Mouse (Mus musculus) limb, embryonic 10.5 days (tissue): ENCODE measurements around the gene Apba1. TPM values are rescaled to one million over a fixed set of nuclear protein-coding genes. Genes with fewer than 3 reads are reported as not detected.
A peak's percentile ranks its signal among the peaks of the same experiment; 100 is the strongest.

Experiments
- DNase-seq: peaks from one replicate; pipeline ENCODE4 v3.0.0-alpha.2; 2017; ENCODE audit warnings: low spot score
- H3K27ac ChIP-seq: fragments of 300-500 bp; sonication (generic); 2 replicates; pipeline ENCODE4 v1.5.1; 2016; ENCODE audit warnings: mild to moderate bottlenecking
- H3K27me3 ChIP-seq: fragments of 300-500 bp; sonication (generic); 2 replicates; pipeline ENCODE4 v1.6.1; 2016; ENCODE audit warnings: low read depth, mild to moderate bottlenecking; ENCODE audit not compliant: poor library complexity, severe bottlenecking
- H3K36me3 ChIP-seq: fragments of 300-500 bp; sonication (generic); 2 replicates; pipeline ENCODE4 v1.6.1; 2016; ENCODE audit warnings: mild to moderate bottlenecking, moderate library complexity
- H3K4me1 ChIP-seq: fragments of 300-500 bp; sonication (generic); 2 replicates; pipeline ENCODE4 v1.6.1; 2016
- H3K4me3 ChIP-seq: fragments of 300-500 bp; sonication (generic); 2 replicates; pipeline ENCODE4 v1.5.1; 2016; ENCODE audit warnings: mild to moderate bottlenecking, moderate library complexity
- H3K9me3 ChIP-seq: fragments of 300-500 bp; sonication (generic); replicated peaks from 2 replicates; pipeline ENCODE4 v1.6.1; 2016; ENCODE audit warnings: mild to moderate bottlenecking
- WGBS: fragments of 180-500 bp; shearing (Covaris S2); methylation state at CpG from one replicate; pipeline ENCODE4 v1.1.7; 2016; 5-methylcytosine and 5-hydroxymethylcytosine counted together
- polyA plus RNA-seq: library from polyadenylated mRNA; unstranded; fragments of >200 nt; fragmentation: Nextera tagmentation; extraction: Ambion mirVana; gene quantifications from 2 replicates; pipeline ENCODE4 v1.2.1, GENCODE M21; 2016

The Apba1 gene
- polyA plus RNA-seq, 1 experiment from 2014 or later, result 0.10 TPM

DNA sequence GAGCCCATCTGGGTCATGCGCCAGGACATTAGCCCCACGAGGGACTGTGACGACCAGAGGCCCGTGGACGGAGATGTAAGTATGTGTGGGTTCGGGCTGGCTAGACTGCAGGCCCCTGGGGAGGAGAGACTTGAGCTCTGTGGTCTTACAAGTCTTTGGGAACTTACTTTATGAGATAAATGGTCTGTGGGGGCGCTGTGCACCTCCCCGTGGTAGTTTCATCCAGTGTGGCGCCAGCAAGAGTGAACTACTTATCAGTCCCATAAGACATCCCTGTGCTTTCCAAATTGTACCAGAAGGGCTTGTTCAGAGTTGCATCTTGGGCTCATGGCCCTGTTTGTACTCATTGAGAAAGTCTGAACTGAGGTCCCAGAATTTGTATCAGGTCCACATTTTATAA is 135.3 kb downstream of the Apba1 start:
- DNase-seq, result no peak
- Histone ChIP-seq H3K36me3 (no peaks in the 10 kb centered on the region), H3K4me1 (peaks cover 31% of the 10 kb centered on the region), H3K9me3 (no peaks in the 10 kb centered on the region), H3K27ac (no peak overlapping the region), H3K27me3 (peaks cover 86% of the 10 kb centered on the region), H3K4me3 (no peak overlapping the region)
- 65% methylated on average over 9 of the region's 9 CpGs for WGBS

DNA sequence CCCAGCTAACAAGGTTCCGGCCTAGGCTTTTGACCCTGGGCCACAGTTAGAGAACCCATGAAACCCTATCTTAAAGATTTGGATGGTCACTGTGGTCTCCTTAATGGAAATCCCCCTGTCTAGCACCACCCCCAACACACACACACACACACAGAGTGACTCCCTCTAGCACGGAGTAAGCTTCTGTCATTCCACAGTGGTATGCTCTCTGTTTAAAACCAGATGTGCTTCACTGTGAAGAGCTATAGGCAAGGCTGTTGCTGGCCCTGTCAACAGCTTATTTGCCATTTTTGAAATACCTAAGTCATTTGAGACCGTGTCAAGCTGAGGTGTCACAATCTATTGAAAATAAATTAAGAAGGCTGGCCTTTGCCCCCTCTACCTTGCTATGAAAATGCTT is 136.1 kb downstream of the Apba1 start:
- no peak overlapping the region for H3K4me3 ChIP-seq
- H3K4me1 ChIP-seq, result peaks cover 31% of the 10 kb centered on the region
- DNase-seq, result peak; percentile 51
- no peaks in the 10 kb centered on the region for H3K36me3 ChIP-seq
- no peak overlapping the region for H3K27ac ChIP-seq
- 36% methylated on average over 3 of the region's 3 CpGs for WGBS
- H3K9me3 ChIP-seq, result no peaks in the 10 kb centered on the region
- H3K27me3 ChIP-seq, result peaks cover 88% of the 10 kb centered on the region

DNA sequence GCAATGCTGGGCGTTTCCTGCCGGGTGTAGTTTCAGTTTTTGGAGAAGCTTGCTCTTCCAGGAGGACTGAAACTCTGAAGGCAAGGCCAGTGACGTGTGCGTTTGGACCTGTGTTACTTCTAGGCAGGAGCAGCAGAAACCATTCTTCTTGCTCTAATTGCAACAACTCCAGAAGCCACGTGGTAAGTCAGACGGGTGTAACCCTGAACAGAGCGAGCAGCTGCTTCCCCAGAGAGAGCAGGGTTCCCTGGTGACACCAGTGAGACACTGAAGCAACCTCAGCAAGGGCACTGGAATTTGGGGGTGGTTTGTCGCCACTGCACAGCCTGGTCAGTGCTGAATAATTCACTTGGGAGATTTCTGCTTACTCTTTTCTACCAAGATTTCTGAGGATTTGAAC is 138.2 kb downstream of the Apba1 start:
- H3K9me3 ChIP-seq, result no peaks in the 10 kb centered on the region
- WGBS, result 73% methylated on average over 8 of the region's 8 CpGs
- H3K4me1 ChIP-seq, result peaks cover 31% of the 10 kb centered on the region
- peaks cover 79% of the 10 kb centered on the region for H3K27me3 ChIP-seq
- H3K4me3 ChIP-seq, result no peak overlapping the region
- no peak overlapping the region for H3K27ac ChIP-seq
- no peak for DNase-seq
- H3K36me3 ChIP-seq, result no peaks in the 10 kb centered on the region

GRCm38 (mm10) chr19:23898501-23898900 is 139.8 kb downstream of the Apba1 start:
- Histone ChIP-seq H3K4me1 (peaks cover 21% of the 10 kb centered on the region), H3K9me3 (no peaks in the 10 kb centered on the region), H3K36me3 (no peaks in the 10 kb centered on the region), H3K4me3 (no peak overlapping the region), H3K27ac (no peak overlapping the region), H3K27me3 (peaks cover 73% of the 10 kb centered on the region)
- WGBS, result 62% methylated on average over 11 of the region's 11 CpGs
- DNase-seq, result no peak

GRCm38 (mm10) chr19:23901177-23901576 is 142.5 kb downstream of the Apba1 start:
- peak; percentile 52 for DNase-seq
- Histone ChIP-seq H3K9me3 (no peaks in the 10 kb centered on the region), H3K4me3 (no peak overlapping the region), H3K36me3 (no peaks in the 10 kb centered on the region), H3K4me1 (peaks cover 8% of the 10 kb centered on the region), H3K27me3 (peaks cover 63% of the 10 kb centered on the region), H3K27ac (no peak overlapping the region)
- 69% methylated on average over 3 of the region's 3 CpGs for WGBS

GRCm38 (mm10) chr19:23901768-23902167 is 143.1 kb downstream of the Apba1 start:
- H3K4me3 ChIP-seq, result no peak overlapping the region
- DNase-seq, result no peak
- H3K36me3 ChIP-seq, result no peaks in the 10 kb centered on the region
- no peak overlapping the region for H3K27ac ChIP-seq
- WGBS, result 92% methylated on average over 4 of the region's 4 CpGs
- no peaks in the 10 kb centered on the region for H3K9me3 ChIP-seq
- H3K27me3 ChIP-seq, result peaks cover 60% of the 10 kb centered on the region
- H3K4me1 ChIP-seq, result peaks cover 6% of the 10 kb centered on the region

DNA sequence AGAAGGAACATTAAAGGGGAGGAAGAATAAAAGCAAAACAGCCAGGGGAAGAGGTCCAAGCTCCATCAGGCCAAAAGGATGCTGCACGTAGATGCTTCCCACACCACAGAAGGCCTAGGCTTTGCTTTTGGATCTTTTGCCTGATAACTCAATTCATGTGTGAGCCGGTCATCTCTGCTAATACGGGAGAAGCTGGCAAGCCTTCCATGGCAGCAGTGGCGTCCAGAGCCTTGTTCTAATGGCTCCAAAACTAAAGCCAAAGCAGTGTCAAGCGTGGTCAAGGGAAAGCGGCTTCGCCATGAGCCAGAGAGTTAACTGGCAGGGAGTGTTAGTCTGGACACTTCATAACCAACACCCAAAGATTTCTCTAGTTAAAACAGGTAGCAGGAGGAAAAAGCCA is 144.4 kb downstream of the Apba1 start:
- H3K4me3 ChIP-seq, result no peak overlapping the region
- H3K36me3 ChIP-seq, result no peaks in the 10 kb centered on the region
- no peak overlapping the region for H3K27ac ChIP-seq
- 94% methylated on average over 7 of the region's 7 CpGs for WGBS
- no peaks in the 10 kb centered on the region for H3K9me3 ChIP-seq
- peaks cover 3% of the 10 kb centered on the region; the same call in 1 of the 2 replicates for H3K4me1 ChIP-seq
- peaks cover 49% of the 10 kb centered on the region for H3K27me3 ChIP-seq
- DNase-seq, result no peak

DNA sequence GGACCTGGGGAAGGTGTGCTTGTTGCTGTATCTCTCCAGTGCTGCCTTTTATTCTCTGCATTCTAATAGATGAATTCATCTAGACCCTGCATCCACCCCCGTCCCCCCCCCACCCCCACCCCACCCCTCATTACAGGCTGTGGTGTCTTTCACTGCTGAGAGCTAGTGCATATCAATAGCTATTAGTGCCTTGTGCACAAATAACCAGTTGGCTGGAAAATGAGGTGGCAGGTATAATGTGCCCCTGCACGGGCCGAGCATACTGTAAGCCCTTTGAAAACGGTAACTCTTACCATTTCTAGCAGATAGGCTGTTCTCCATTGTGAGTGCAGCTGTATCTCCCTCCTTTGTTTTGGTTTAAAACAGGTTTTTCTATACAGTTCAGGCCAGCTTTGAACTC is 146.2 kb downstream of the Apba1 start:
- H3K36me3 ChIP-seq, result no peaks in the 10 kb centered on the region
- peaks cover 30% of the 10 kb centered on the region for H3K27me3 ChIP-seq
- no peaks in the 10 kb centered on the region for H3K9me3 ChIP-seq
- H3K4me1 ChIP-seq, result no peaks in the 10 kb centered on the region
- DNase-seq, result no peak
- no peak overlapping the region for H3K27ac ChIP-seq
- H3K4me3 ChIP-seq, result no peak overlapping the region
- 85% methylated on average over 4 of the region's 4 CpGs for WGBS

DNA sequence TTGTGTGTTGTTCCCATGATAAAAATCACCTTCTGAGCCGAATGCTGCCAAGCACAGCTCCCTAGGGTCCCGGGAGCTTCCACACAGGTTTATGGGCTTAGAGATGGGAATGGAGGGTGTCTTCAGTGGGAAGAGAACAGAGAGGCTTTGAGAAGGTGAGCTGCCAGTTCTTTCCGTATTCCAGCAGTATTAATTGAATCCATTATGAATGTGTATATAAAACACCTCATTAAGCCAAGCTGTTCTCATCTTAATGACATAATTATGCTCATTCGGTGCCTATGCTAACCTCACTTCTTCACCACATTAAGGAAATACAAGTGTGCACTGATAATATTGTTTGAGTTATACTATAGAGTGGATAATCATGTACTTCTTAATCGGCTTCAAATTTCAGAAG is 147.1 kb downstream of the Apba1 start:
- 85% methylated on average over 5 of the region's 5 CpGs for WGBS
- no peaks in the 10 kb centered on the region for H3K36me3 ChIP-seq
- no peak overlapping the region for H3K27ac ChIP-seq
- H3K4me3 ChIP-seq, result no peak overlapping the region
- H3K27me3 ChIP-seq, result peaks cover 22% of the 10 kb centered on the region
- H3K9me3 ChIP-seq, result no peaks in the 10 kb centered on the region
- H3K4me1 ChIP-seq, result no peaks in the 10 kb centered on the region
- DNase-seq, result no peak

DNA sequence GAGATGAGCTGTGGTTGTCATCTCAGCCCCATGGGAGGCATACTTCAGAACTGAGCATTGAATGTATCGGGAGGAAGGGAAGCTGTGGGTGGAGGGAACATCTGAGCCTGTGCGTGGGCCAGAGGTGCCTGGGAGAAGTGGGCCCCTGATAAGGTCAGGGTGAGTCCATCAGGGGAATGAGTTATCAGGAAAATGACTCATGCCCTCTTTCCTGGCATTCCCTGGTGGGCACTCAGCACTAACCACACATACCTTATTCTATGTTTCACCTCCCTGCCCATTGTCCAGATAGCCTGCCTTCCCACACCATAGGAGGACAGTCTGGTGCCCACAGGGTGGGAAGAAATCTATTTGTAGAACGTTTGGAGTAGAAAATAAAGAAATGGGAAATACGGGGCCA is 151.7 kb downstream of the Apba1 start:
- Histone ChIP-seq H3K27me3 (peaks cover 9% of the 10 kb centered on the region; the same call in 1 of the 2 replicates), H3K9me3 (no peaks in the 10 kb centered on the region), H3K36me3 (no peaks in the 10 kb centered on the region), H3K4me3 (no peak overlapping the region), H3K27ac (no peak overlapping the region), H3K4me1 (peaks cover 10% of the 10 kb centered on the region)
- DNase-seq, result no peak
- 77% methylated on average over 4 of the region's 4 CpGs for WGBS

- no peak overlapping the region for H3K4me3 ChIP-seq
- DNase-seq, result no peak
- no peak overlapping the region for H3K27ac ChIP-seq
- H3K27me3 ChIP-seq, result no peaks in the 10 kb centered on the region
- H3K9me3 ChIP-seq, result no peaks in the 10 kb centered on the region
- WGBS, result 74% methylated on average over 5 of the region's 5 CpGs
- no peaks in the 10 kb centered on the region for H3K36me3 ChIP-seq
- H3K4me1 ChIP-seq, result no peaks in the 10 kb centered on the region
Measured at GRCm38 (mm10) chr19:23919384-23920219, 160.9 kb downstream of the Apba1 start.

DNA sequence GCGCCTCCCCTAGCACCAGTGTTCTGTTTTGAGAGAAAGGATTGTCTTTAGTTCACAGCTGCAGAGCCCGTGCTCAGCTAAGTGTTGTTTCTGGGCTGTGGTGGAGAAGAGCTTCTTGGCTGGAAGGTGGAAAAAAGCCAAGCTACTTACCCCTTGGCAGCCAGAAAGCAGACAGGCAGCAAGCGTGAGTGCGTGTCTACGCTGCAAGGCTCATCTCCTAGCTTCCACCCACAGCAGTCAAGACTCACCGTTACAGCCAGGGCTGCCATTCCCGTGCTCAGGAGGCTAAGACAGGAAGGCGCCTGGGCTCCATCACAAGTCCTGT is 161.5 kb downstream of the Apba1 start:
- no peak for DNase-seq
- 92% methylated on average over 8 of the region's 8 CpGs for WGBS
- Histone ChIP-seq H3K9me3 (no peaks in the 10 kb centered on the region), H3K4me1 (no peaks in the 10 kb centered on the region), H3K27me3 (no peaks in the 10 kb centered on the region), H3K36me3 (no peaks in the 10 kb centered on the region), H3K27ac (no peak overlapping the region), H3K4me3 (no peak overlapping the region)

DNA sequence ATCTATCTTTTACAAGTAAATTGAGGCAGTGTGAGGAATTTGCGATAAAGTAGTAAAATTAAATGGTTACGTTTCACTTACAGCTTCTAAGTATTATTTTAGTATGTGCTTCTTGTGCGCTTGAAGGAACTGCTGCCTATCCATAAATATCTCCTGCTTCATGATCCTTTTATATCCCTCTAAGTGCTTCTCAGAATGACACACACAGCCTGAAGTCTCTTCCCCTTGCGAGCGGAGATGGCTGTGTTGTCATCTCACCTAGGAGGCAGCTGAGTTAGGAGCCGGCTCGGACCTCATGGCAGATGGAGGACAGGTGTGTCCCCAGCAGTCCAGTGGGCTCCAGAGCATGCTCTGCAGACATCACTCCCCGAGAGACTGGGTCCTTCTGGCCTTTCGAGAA is 163.9 kb downstream of the Apba1 start:
- no peaks in the 10 kb centered on the region for H3K36me3 ChIP-seq
- no peaks in the 10 kb centered on the region for H3K9me3 ChIP-seq
- no peaks in the 10 kb centered on the region for H3K4me1 ChIP-seq
- H3K27me3 ChIP-seq, result no peaks in the 10 kb centered on the region
- 90% methylated on average over 9 of the region's 9 CpGs for WGBS
- DNase-seq, result no peak
- H3K27ac ChIP-seq, result no peak overlapping the region
- no peak overlapping the region for H3K4me3 ChIP-seq

GRCm38 (mm10) chr19:23924057-23924456 is 165.4 kb downstream of the Apba1 start:
- Histone ChIP-seq H3K4me1 (no peaks in the 10 kb centered on the region), H3K27ac (no peak overlapping the region), H3K27me3 (no peaks in the 10 kb centered on the region), H3K9me3 (no peaks in the 10 kb centered on the region), H3K4me3 (no peak overlapping the region), H3K36me3 (no peaks in the 10 kb centered on the region)
- WGBS, result 92% methylated on average over 6 of the region's 6 CpGs
- no peak for DNase-seq
